Mouse (Mus musculus) brain, embryonic 14.5 days (tissue): ENCODE results near the gene BC035044. TPM values are rescaled to one million over a fixed set of nuclear protein-coding genes. Genes with fewer than 3 reads are reported as not detected.
A peak's percentile ranks its signal among the peaks of the same experiment; 100 is the strongest.

ENCODE experiments used
- DNase-seq: peaks from one replicate; pipeline ENCODE4 v3.0.0-alpha.2; 2011; ENCODE audit warnings: low read depth
- CTCF ChIP-seq: fragments of 200-500 bp; IDR thresholded peaks from 2 replicates; pipeline ENCODE4 v1.5.1; 2012; ENCODE audit warnings: inconsistent platforms, mild to moderate bottlenecking, moderate library complexity, borderline replicate concordance; ENCODE audit not compliant: insufficient read depth, insufficient read length; ENCODE audit errors: extremely low read depth
- POLR2A ChIP-seq: fragments of 200-500 bp; IDR thresholded peaks from 2 replicates; pipeline ENCODE4 v1.6.1; 2012; ENCODE audit warnings: mild to moderate bottlenecking, inconsistent platforms, borderline replicate concordance; ENCODE audit not compliant: poor library complexity, insufficient read depth, insufficient read length, severe bottlenecking; ENCODE audit errors: extremely low read depth
- polyA plus RNA-seq: library from polyadenylated mRNA; depleted of rRNA; stranded (reverse); fragments of >200 nt; gene quantifications from 2 replicates; pipeline ENCODE4 v1.2.3, GENCODE M21; 2012

Gene BC035044
- polyA plus RNA-seq, 1 experiment = 0.49 TPM

DNA sequence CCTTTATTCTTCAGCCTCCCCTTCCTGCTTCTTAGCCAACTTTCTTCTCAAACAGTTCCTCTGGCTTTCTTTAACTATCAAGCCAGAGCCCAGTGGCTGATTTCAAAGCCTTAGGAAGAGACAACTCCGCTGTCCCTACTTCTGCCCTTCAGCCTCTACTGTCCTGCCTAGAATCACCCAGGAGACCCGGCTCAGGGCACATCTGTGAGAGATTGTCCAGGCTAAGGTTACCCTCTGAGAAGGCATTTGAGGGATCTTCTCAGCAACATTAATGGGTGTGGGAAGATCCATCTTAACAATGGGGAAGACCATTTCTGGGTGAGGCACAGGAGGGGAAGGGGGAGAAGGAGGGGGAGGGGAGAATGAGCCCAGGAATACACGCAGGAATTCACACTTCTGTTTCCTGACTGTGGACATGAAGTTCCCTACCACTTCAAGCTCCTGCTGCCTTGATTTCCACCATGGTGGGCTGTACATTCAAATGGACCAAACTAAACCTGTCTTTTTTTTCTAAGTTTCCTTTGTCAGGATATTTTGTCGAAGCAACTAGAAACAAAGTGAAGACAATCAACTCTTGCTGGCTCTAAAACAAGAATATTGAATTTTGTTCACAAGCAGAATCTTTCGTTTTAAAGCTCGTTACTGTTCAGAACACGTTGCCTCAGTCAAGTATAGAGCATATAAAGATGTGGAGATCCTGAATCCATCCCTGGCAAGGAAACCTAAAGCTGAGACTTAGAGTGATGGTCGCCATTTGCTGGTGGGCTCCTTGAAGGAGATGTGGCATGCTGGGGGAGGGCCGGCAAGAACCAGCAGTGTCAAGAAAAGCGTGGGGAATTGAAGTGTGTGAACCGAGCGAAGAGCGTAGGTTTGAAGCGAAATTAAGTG is 53.2 kb downstream of the BC035044 start:
- TF ChIP-seq CTCF = no peak
- TF ChIP-seq POLR2A = no peak
- peak; percentile 74 for DNase-seq

DNA sequence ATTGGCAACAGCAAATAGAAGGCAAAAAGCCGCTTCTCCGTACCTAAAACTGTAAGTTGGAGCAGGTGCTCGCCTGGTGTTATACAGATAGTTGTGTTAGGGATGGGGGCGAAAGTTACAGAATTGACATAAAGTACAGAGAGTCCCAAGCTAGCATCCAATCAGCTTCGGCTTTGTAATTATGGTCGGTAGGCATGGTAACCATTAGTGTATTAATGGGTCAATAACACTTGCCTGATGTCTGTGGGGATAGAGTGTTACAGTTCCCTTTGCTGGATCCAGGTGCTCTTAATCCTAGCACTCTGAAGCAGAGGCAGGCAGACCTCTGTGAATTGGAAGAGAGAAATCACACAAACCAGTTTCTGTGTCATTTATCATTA is 54.0 kb downstream of the BC035044 start:
- no peak for DNase-seq
- TF ChIP-seq POLR2A (no peak), CTCF (no peak)

DNA sequence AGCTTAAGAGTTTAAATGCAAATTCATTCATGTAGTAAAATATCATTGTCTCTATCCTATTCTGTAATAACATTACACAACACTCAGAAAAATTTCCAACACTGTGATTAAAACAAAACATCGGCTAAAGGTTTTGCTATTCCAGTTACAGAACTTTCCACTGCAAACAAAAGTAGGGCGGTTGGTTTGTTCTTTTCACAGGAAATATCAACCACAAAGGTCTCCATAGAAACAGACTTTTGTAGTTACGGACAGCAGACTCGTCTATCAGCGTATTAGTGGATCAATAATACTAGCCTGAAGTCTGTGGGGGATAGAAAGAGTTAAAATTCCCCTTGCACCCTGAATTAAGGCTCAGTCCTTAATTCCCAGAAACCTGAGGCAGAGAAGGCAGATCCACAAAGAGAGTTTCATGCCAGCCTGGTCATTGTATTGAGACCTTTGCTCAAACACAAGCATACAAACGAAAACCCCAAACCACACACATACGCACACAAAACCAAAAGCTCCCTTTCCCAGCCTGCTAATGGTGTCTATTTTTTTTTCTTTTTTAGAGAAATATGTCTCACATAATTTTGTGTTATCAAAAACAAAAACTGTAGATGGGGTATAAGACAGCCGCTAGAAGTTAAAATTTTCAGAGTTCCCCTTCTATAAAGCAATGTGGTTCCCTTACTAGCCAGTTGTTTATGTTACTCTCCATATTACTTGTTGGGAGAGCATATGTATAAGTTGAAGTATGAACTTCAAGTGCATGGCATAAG is 54.6 kb downstream of the BC035044 start:
- DNase-seq = no peak
- TF ChIP-seq POLR2A = no peak
- no peak for TF ChIP-seq CTCF

DNA sequence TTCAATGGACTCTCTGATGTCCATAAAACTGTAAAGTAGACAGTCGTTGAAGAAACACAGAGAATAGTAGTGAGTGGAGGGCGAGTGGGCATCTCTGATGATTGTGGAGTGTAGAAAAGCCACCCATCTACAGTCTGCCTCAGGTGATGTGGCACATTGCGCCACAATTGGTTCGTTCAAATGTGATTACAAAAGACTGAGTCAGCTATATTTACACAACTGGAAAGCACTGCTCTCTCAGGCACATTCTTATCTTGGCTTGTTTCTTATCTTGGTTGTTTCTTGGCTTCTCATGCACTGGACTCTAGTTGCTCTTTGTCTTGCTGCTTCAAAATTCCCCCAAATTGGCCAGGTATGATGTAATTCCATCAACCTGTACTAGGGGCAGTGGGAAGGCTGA is 55.4 kb downstream of the BC035044 start:
- no peak for DNase-seq
- TF ChIP-seq CTCF (no peak), POLR2A (no peak)

DNA sequence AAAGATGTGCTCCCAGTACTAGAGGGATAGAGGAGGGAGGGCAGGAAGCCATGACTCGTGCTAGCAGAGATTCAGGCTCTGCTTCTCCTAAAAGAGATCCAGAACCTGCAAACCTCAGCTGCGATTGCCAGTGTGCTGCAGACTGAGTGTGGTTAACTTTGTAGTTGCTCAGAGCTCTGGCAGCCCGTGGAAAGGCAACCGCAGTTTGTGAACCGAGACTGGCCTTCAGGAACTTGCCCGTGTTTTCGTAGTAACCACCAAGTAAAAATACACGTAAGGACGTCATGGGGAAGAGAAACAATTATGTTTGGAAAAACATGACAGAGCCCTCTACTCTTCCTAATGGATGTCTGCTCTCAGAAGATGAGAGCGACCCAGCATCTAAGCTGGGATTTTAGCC is 57.9 kb downstream of the BC035044 start:
- DNase-seq = no peak
- no peak for TF ChIP-seq POLR2A
- TF ChIP-seq CTCF = no peak

DNA sequence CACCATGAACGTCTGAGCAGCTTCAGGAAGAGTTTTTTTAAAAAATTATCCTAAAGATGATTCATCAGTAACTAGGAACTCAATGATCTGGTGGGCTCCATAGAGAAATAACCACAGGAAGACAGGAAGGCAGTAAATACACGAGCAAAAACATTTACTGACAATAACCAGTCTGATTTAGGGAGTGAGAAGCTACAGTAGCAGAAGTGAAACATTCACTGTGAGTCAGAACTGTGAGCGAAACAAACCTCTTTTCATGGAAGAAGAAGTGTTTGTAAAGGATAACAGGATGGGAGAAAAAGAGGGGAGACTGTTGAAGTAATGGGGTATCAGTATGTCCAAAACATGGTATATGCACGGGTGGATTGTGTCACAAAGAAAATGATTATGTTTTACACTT is 61.1 kb downstream of the BC035044 start:
- DNase-seq = no peak
- TF ChIP-seq POLR2A (no peak), CTCF (no peak)

DNA sequence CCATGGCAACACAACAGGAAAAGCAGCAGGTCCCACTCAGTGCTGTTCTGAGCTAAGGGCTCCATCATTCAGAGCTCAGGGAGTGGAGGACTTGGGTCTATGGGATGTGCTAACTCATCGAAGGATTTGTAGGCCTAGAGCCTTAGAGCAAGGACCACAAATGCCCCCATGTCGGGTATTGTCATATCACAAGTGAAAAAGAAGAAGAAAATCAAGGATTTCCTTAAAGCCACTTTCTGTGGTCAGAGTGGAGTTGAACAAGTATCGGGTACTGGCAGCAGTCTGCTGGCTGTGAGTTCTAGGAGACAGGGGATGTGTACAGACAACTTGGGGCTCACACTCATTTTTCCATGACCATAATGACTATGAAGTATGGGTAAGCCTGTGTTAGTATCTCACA is 64.1 kb downstream of the BC035044 start:
- DNase-seq = no peak
- no peak for TF ChIP-seq POLR2A
- no peak for TF ChIP-seq CTCF

DNA sequence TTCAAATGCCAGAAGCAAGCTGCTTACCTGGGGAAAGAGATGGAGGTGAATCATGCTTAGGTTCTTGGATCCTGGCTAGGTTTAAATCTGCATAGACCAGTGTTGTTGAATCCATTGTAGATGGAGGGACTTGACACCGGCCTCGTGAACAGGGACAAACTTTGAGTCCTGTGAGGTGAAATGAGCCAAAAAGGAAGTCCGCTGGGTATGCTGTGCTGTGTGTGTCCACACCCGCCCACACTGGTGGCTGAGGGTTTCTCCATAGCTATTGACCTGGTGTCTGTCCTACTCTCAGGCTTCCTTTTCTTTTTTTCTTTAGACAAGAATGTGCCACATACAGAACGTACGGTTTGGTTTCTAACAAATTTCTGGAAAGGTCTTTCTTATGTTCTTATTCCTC is 64.8 kb downstream of the BC035044 start, which contains the start of the genes Gm44511 and Klrb1b:
Gene Gm44511, minus strand, starts transcription at position 184 of the 400 bp plus-strand sequence.
Gene Klrb1b, minus strand, starts transcription at position 200 of the 400 bp plus-strand sequence.
- TF ChIP-seq CTCF (no peak), POLR2A (no peak)

DNA sequence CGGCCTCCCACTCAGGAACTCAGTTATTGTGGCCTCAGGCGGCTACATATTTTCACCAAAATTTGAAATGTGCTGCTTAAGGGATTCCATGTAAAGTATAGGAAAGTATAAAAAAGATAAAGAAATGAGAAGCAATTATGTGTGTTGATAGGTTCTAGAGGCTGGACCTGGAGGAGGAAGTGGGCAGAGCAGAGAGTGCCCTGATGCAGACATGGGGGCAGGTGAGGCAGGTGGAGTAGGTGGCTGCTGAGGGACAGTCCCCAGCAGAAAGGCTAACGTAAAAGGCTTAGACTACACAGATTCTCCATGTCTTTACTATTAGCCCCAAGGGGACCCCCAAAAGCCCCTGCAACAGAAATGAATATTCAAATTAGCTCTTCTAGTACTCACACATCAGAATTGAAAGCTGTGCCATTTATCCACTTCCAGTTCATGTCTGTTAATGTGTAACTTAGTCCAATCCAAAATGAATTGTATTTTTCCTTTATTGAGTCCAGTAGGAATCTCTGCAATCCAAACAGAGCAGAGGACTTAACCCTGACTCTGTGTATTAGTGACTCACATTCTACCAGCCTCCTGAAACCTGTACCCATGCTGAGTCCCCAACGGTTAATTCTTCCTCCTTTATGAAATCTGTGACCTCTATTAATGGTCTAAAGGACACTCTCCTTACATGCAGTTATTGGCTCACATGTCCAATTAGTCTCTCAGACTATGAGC is 72.7 kb downstream of the BC035044 start:
- TF ChIP-seq POLR2A = no peak
- TF ChIP-seq CTCF = no peak
- DNase-seq = no peak

More for the DNA sequence above, 64.8 kb downstream of the BC035044 start, which contains the start of the genes Gm44511 and Klrb1b:
- DNase-seq = no peak

DNA sequence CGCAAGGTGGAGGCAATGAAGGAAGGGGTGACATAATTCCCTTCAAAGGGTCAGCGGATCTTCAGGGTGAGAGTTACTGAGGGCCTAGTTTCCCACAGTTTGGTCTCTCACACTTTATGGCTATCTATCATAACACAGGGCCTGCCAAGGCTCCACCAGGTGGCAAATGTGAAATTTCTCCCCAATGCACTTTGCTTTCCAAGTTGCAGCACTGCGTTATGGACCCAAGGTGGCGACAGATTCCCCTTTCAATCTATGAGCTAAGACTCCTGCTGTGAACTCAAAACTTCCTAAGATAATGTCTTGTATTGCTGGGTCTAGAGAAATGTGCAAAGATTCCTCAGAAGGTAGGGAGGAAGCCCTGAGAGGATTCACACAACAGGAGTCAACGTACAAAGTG is 82.4 kb downstream of the BC035044 start:
- peak; percentile 50 for DNase-seq
- TF ChIP-seq POLR2A (no peak), CTCF (peak; percentile 52; the same call in 1 of the 2 replicates)

DNA sequence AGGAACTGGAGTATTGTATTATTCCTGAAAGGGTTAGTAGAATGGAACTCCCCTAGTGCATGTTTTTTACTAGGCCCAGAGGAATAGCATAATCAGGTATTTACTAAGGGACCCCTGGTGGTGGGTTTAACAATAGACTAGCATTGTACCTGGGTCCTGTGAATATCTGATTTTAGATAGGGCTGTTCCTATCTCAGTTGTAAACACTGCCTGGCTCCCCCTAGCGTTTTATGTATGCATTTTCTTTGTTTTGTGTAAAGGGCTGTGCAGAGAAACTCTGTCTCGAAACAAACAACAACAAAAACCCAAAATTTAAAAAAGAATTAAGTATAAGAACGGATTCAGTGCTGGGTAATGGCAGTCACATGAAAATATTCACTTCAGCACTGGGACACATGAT is 83.9 kb downstream of the BC035044 start:
- TF ChIP-seq CTCF = 0 out of 2 replicates have a peak, but pooled peaks have one; percentile 1
- no peak for TF ChIP-seq POLR2A
- DNase-seq = peak; percentile 19
